Mouse (Mus musculus): Measurements from ENCODE around the gene Washc4.

DNA sequence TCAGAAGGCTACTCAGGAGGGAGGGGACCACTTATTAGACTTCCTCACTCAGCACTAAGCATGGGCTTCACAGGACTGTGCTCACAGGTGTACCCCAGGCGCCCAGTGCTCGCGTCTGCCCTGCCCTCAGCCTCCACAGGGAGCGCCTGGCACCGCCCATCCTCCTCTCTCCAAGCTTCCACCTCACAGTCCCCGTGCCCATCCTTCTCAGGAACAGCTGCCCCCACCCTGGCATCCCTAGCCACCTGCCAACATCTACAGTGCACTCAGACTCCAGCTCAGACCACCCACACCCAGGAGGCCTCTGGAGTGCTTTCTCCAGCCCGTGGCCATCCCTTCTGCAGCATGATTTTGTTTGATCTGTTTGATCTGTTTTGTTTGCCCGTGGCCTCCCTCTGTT, 80.5 kb downstream of the Washc4 start:
- no peak for TF ChIP-seq POLR2A (IDR thresholded peaks at IDR 0.05; ENCODE audit: low read depth, low read length)
- TF ChIP-seq CTCF (conservative IDR thresholded peaks at IDR 0.05; ENCODE audit: insufficient read depth, insufficient read length, low read depth, low read length) = no peak
